Mouse (Mus musculus) hindbrain, embryonic 11.5 days (tissue): Measurements from ENCODE around the gene 4932438A13Rik. TPM values are rescaled to one million over a fixed set of nuclear protein-coding genes. Genes with fewer than 3 reads are reported as not detected.

Experiments used
- ATAC-seq: fragments of 200-750 bp; cut with Nextera tagmentation; 2 replicates; pipeline ENCODE4 v1.8.0; 2017; ENCODE audit warnings: mild to moderate bottlenecking, moderate TSS enrichment, moderate library complexity; ENCODE audit not compliant: low FRiP score
- DNase-seq: peaks from one replicate; pipeline ENCODE4 v3.0.0-alpha.2; 2015; ENCODE audit warnings: low spot score
- H3K27ac ChIP-seq: fragments of 300-500 bp; sonication (generic); 2 replicates; pipeline ENCODE4 v1.5.1; 2014; ENCODE audit warnings: mild to moderate bottlenecking, low read depth, low read length
- H3K27me3 ChIP-seq: fragments of 300-500 bp; sonication (generic); 2 replicates; pipeline ENCODE4 v1.6.1; 2014; ENCODE audit warnings: mild to moderate bottlenecking, low read length, moderate library complexity, mixed read lengths; ENCODE audit not compliant: control insufficient read depth, insufficient read depth
- H3K36me3 ChIP-seq: fragments of 300-500 bp; sonication (generic); 2 replicates; pipeline ENCODE4 v1.6.1; 2014; ENCODE audit warnings: mild to moderate bottlenecking, low read length, moderate library complexity, mixed read lengths; ENCODE audit not compliant: control insufficient read depth, insufficient read depth
- H3K4me1 ChIP-seq: fragments of 300-500 bp; sonication (generic); replicated peaks from 2 replicates; pipeline ENCODE4 v1.6.1; 2014; ENCODE audit warnings: low read length, mixed read lengths; ENCODE audit not compliant: control insufficient read depth, insufficient read depth
- H3K4me2 ChIP-seq: fragments of 300-500 bp; sonication (generic); replicated peaks from 2 replicates; pipeline ENCODE4 v1.6.1; 2014; ENCODE audit warnings: mild to moderate bottlenecking, low read depth, low read length
- H3K4me3 ChIP-seq: fragments of 300-500 bp; sonication (generic); 2 replicates; pipeline ENCODE4 v1.5.1; 2014; ENCODE audit warnings: low read depth, low read length
- H3K9ac ChIP-seq: fragments of 300-500 bp; sonication (generic); 2 replicates; pipeline ENCODE4 v1.6.1; 2014; ENCODE audit warnings: low read depth, low read length
- H3K9me3 ChIP-seq: fragments of 300-500 bp; sonication (generic); 2 replicates; pipeline ENCODE4 v1.6.1; 2016; ENCODE audit warnings: low read length; ENCODE audit not compliant: control insufficient read depth
- WGBS: fragments of 180-500 bp; shearing (Covaris S2); extraction: QIAGEN DNeasy Blood & Tissue Kit; methylation state at CpG from one replicate; pipeline ENCODE4 v1.1.7; 2014; 5-methylcytosine and 5-hydroxymethylcytosine counted together
- polyA plus RNA-seq: library from polyadenylated mRNA; unstranded; fragments of >200 nt; fragmentation: Nextera tagmentation; extraction: Ambion mirVana; gene quantifications from 2 replicates; pipeline ENCODE4 v1.2.1, GENCODE M21; 2014

Gene 4932438A13Rik
- 45.7 and 62.4 TPM in 2 replicates for polyA plus RNA-seq

DNA sequence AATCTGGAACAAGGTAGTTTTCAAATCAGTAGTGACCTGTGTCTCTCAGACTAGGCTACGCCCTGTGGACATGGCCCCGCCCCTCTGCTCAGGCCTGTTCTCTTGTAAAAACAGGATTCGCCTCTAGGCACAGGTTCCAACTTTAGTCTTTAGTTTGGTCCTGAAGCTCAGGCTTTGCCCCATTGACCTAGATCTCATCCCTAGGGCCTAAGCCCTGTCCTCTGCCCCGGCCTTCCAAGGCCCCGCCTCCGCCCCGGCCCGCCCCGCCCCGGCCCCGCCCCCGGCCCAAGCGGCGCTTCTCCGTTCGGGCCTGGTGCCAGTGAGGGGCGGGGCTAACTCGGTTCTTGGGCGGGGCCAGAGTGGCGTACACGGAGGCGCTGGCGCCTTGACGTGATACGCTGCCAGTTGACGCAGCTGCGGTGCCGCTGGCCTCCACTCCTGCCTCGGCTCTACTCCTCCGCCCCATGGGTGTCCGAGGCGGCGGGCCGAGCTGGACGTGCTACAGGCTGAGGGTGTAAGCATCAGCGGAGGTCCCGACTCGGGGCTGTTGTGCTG, at the start of gene 4932438A13Rik:
4932438A13Rik (plus strand) TSS at position 384 of the 555 bp plus-strand sequence.
- H3K4me1 ChIP-seq: 0 out of 2 replicates have a peak, but pooled peaks cover 2% of the 10 kb centered on the region
- peak within 1 kb of the TSS; percentile 78 for H3K4me2 ChIP-seq
- no peaks in the 10 kb centered on the region for H3K27me3 ChIP-seq
- ATAC-seq (peak; percentile 99), DNase-seq (peak; percentile 97)
- 2% methylated on average over 38 of the region's 38 CpGs for WGBS
- H3K4me3 ChIP-seq: peak within 1 kb of the TSS; percentile 81
- peak within 1 kb of the TSS; percentile 62 for H3K9ac ChIP-seq
- no peaks in the 10 kb centered on the region for H3K36me3 ChIP-seq
- peak within 1 kb of the TSS; percentile 69; the same call in 1 of the 2 replicates for H3K27ac ChIP-seq
- H3K9me3 ChIP-seq: no peaks in the 10 kb centered on the region

DNA sequence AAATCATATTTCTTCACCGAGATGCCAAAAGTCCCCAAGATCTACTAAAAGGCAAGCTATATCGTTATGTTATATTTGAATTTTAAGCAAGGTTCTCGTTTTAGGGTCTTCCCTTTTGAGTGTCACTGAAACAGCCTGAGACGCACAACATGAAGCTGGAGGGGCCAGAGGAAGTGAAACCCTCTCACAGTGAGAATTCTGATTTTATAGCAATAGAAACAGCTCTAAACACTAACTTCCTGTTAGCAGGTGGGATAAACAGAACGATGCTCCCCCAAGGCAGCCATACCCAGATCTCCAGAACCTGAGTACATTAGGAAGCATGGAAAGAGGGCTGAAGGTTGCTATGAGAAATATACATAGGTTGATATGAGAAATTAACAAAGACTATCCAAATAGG, 46.3 kb upstream of the 4932438A13Rik start:
- H3K36me3 ChIP-seq: no peaks in the 10 kb centered on the region
- no peaks in the 10 kb centered on the region for H3K27me3 ChIP-seq
- ATAC-seq (no peak), DNase-seq (no peak)
- no peak overlapping the region for H3K9ac ChIP-seq
- no peak overlapping the region for H3K4me3 ChIP-seq
- no peak overlapping the region for H3K4me2 ChIP-seq
- 93% methylated on average over 5 of the region's 5 CpGs for WGBS
- no peak overlapping the region for H3K27ac ChIP-seq
- no peaks in the 10 kb centered on the region for H3K9me3 ChIP-seq
- no peaks in the 10 kb centered on the region for H3K4me1 ChIP-seq

DNA sequence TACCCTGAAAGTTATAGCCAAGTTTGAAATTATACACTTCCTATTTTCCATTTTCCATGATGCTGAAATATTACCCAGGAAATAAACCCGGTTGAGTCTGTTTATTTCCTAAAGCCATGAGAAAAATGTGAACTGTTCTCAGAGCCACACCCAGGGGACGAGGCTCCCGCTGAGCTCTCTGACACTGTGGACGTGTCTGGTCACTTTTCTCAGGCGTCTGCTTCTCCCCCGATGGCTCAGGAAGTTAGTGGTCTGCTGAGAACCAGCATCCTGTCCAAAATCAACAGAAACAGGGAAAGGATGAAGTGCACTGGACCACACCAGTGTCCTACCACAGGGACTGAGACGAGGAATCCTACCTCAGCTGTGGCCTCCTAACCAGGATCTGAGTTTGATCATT, 43.5 kb upstream of the 4932438A13Rik start:
- H3K9me3 ChIP-seq: no peaks in the 10 kb centered on the region
- H3K4me3 ChIP-seq: no peak overlapping the region
- DNase-seq (no peak), ATAC-seq (no peak)
- 68% methylated on average over 7 of the region's 7 CpGs for WGBS
- no peak overlapping the region for H3K4me2 ChIP-seq
- H3K27me3 ChIP-seq: no peaks in the 10 kb centered on the region
- no peaks in the 10 kb centered on the region for H3K36me3 ChIP-seq
- H3K9ac ChIP-seq: no peak overlapping the region
- no peak overlapping the region for H3K27ac ChIP-seq
- no peaks in the 10 kb centered on the region for H3K4me1 ChIP-seq

DNA sequence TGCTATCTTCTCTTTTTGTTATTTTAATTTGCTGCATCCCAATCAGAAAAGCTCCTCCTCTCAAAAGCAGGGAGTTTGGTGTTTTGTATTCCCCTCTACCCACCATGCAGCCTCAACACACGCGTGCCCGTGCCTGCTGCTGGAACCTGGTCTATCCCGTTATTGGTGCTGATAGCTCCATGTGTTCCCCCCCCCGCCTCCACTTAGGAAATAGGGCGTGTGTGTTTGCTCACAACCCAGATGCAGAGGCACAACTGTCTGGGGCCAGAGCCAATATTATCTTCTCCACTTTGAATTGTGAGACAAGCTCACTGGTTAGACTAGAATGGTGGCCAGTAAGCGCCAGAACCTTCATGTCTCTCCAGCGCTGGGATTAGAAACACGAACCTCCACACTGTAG, 41.9 kb upstream of the 4932438A13Rik start:
- WGBS: 91% methylated on average over 9 of the region's 9 CpGs
- H3K9ac ChIP-seq: no peak overlapping the region
- DNase-seq (no peak), ATAC-seq (no peak)
- H3K27me3 ChIP-seq: no peaks in the 10 kb centered on the region
- H3K4me1 ChIP-seq: no peaks in the 10 kb centered on the region
- H3K4me3 ChIP-seq: no peak overlapping the region
- H3K9me3 ChIP-seq: no peaks in the 10 kb centered on the region
- H3K36me3 ChIP-seq: no peaks in the 10 kb centered on the region
- no peak overlapping the region for H3K4me2 ChIP-seq
- no peak overlapping the region for H3K27ac ChIP-seq

DNA sequence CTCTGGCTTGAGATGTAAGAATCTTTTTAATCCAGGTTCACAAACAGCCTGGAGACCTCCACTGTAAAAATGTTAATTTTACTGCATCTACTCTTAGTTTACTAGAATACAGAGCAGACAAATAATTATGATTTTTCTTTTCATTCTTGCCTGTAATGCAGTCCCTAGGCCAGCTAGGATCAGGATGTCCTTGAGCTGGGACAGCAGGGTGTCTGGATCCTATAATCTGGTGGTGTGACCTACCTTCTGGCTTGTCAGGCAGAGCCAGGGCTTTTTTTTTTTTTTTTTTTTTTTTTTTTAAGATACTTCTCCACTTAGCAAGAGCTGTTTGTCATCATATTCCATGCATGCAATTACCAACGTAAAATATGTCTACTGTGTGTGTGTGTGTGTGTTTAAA, 37.8 kb upstream of the 4932438A13Rik start:
- Histone ChIP-seq H3K9ac (no peak overlapping the region), H3K4me2 (no peak overlapping the region), H3K27ac (no peak overlapping the region), H3K4me1 (no peaks in the 10 kb centered on the region), H3K36me3 (no peaks in the 10 kb centered on the region), H3K4me3 (no peak overlapping the region), H3K27me3 (no peaks in the 10 kb centered on the region), H3K9me3 (no peaks in the 10 kb centered on the region)
- ATAC-seq (no peak), DNase-seq (no peak)
- WGBS: 79% methylated on average over 1 of the region's 1 CpGs

DNA sequence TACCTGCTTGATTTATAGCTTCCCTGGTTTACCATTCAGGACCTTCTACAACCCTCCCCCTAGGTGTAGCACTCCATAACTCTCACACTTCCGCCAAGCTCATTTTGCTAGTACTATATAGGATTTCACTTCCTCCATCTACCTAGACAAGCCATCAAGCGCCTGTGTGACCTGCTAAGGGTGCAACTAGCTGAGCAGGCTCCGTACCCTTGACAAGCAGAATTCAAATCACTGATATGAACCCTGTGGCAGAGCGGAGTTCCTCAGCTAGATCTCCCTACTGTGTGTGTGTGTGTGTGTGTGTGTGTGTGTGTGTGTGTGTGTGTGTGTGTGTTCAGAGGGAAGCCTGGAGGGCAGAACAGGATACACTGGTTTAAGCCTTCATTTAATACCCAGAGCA, 37.4 kb upstream of the 4932438A13Rik start:
- Histone ChIP-seq H3K4me1 (no peaks in the 10 kb centered on the region), H3K36me3 (no peaks in the 10 kb centered on the region), H3K4me3 (no peak overlapping the region), H3K9me3 (no peaks in the 10 kb centered on the region), H3K27ac (no peak overlapping the region), H3K9ac (no peak overlapping the region), H3K4me2 (no peak overlapping the region), H3K27me3 (no peaks in the 10 kb centered on the region)
- ATAC-seq: no peak
- 87% methylated on average over 4 of the region's 4 CpGs for WGBS
- no peak for DNase-seq

DNA sequence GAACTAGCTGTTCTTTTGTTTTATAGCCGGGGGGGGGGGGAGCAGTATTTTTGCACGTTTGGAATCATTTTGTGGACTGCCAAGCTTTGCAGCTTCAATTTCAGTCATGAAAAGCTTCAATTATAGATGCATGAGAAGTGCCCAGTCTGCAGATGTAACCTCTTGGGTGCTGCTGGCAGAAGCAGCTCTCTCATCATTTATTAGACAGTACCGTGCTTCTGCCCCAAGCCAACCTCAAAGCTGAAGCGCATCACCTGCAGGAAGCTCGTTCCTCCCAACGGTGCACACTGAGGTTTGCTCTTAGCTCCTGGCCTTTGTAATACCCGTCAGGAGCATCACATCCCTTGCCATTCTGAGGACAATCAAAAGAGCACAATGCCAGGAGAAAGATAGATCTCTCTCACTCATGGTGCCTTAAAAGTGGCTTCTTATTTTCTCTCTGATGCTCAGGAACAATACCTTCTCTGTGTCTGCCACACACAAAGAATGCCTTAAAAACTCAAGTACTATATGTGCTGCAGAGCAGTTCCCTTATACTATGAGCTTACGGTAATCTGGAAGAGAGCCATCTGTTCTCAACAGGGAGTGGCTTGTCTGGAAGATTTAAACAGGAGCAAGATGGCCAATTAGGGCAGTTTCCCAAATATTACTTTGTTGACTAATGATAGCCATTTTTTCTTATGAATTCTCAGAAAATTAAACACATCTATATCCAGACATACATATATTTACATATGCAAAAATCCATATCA, 35.5 kb upstream of the 4932438A13Rik start:
- H3K9ac ChIP-seq: no peak overlapping the region
- ATAC-seq (no peak), DNase-seq (no peak)
- H3K4me1 ChIP-seq: no peaks in the 10 kb centered on the region
- no peaks in the 10 kb centered on the region for H3K27me3 ChIP-seq
- no peak overlapping the region for H3K27ac ChIP-seq
- H3K9me3 ChIP-seq: no peaks in the 10 kb centered on the region
- 54% methylated on average over 8 of the region's 8 CpGs for WGBS
- H3K36me3 ChIP-seq: no peaks in the 10 kb centered on the region
- no peak overlapping the region for H3K4me3 ChIP-seq
- H3K4me2 ChIP-seq: no peak overlapping the region

DNA sequence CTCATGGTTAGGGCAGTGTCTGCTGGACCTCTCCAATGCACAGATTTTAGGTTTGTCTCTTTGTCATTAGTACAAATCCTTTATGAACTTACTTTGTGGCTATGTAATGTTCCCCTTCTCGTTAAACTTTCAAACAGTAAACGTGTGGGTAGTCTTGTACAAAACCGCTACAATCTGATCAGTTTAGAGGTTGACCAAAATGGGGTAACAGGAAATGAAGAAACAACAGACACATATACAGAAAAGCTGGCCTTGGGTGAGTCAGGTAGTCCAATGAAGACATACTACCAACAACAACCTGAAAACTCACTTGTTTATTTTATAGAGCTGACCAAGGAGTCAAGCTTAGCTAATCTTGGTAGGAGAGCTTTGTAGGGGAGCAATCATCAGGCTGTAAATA, 32.7 kb upstream of the 4932438A13Rik start:
- Histone ChIP-seq H3K9me3 (no peaks in the 10 kb centered on the region), H3K9ac (no peak overlapping the region), H3K36me3 (no peaks in the 10 kb centered on the region), H3K27me3 (no peaks in the 10 kb centered on the region), H3K4me3 (no peak overlapping the region), H3K4me2 (no peak overlapping the region), H3K27ac (no peak overlapping the region), H3K4me1 (no peaks in the 10 kb centered on the region)
- ATAC-seq: no peak
- DNase-seq: no peak
- WGBS: 90% methylated on average over 3 of the region's 3 CpGs

DNA sequence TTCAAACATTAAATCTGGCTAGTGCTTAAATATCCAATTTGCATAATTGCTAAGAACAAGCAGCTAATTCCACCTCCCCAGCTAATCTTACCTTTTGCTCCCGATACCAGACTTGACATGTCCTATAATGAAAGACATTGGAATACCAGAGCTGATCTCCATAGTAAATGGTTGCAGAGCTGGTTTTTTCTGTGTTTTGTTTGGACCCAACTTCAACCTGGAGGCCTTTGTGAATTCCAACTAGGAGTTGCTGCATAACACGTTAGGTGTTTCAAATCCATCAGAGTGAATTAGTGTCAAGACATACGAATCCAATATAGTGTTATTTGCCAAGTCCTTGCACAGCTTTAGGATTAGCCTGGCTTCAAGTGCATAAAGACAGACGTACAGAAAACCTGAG, 28.5 kb upstream of the 4932438A13Rik start:
- Histone ChIP-seq H3K4me1 (no peaks in the 10 kb centered on the region), H3K27me3 (no peaks in the 10 kb centered on the region), H3K27ac (no peak overlapping the region), H3K4me3 (no peak overlapping the region), H3K9me3 (no peaks in the 10 kb centered on the region), H3K4me2 (no peak overlapping the region), H3K36me3 (no peaks in the 10 kb centered on the region), H3K9ac (no peak overlapping the region)
- WGBS: 83% methylated on average over 4 of the region's 4 CpGs
- no peak for DNase-seq
- ATAC-seq: no peak
